1 mouse cellular context compared by ENCODE assay signal in genomic region chr9:108305629-108306520, GRCm38 (mm10).
A peak's percentile ranks its signal among the peaks of the same experiment; 100 is the strongest.
TF ChIP-seq lines count a peak whose summit lies in the region.

Gene Rhoa, plus strand, starts transcription at chr9:108306129.
Gene Tcta, minus strand, starts transcription at chr9:108306160.

TF ChIP-seq in MEL, 35 proteins besides CTCF, POLR2A, EP300 and RAD21 (continued from another document):
- TF ChIP-seq UBTF (IDR thresholded peaks at IDR 0.05; ENCODE audit: borderline replicate concordance, insufficient read depth, low read depth, low read length) (no peak), SMC3 (IDR thresholded peaks at IDR 0.05; ENCODE audit: low read depth, low read length) (no peak), BHLHE40 (IDR thresholded peaks at IDR 0.05; ENCODE audit: borderline replicate concordance, low read depth, low read length) (no peak), NRF1 (IDR thresholded peaks at IDR 0.05; ENCODE audit: insufficient read depth, low read depth, low read length, poor library complexity, severe bottlenecking) (peak; percentile 87), GATA1 (IDR thresholded peaks at IDR 0.05; ENCODE audit: low read depth, low read length) (no peak), ZMIZ1 (IDR thresholded peaks at IDR 0.05; ENCODE audit: low read depth, low read length) (peak; percentile 99), ZC3H11A (IDR thresholded peaks at IDR 0.05; ENCODE audit: low read depth, low read length) (no peak), HCFC1 (IDR thresholded peaks at IDR 0.05; ENCODE audit: low read depth, low read length) (peak; percentile 82), POLR2AphosphoS2 (IDR thresholded peaks at IDR 0.05; ENCODE audit: low read length) (peak; percentile 96), CHD1 (IDR thresholded peaks at IDR 0.05; ENCODE audit: low read depth, low read length) (no peak), GABPA (IDR thresholded peaks at IDR 0.05; ENCODE audit: low read depth, low read length) (no peak), ETS1 (IDR thresholded peaks at IDR 0.05; ENCODE audit: low read depth, low read length) (no peak)
